Mouse (Mus musculus) gastrocnemius, postnatal 25 days (tissue): Measurements from ENCODE around the gene Gatb. TPM values are rescaled to one million over a fixed set of nuclear protein-coding genes. Genes with fewer than 3 reads are reported as not detected.

Experiments used
- DNase-seq: peaks from one replicate; pipeline ENCODE4 v3.0.0; 2022
- total RNA-seq, 2 experiments: library from RNA; stranded (reverse); gene quantifications; 1 replicate in 1 of 2; 2 replicates in 1 of 2; pipeline ENCODE4 v1.2.3; 2021

Gene Gatb
- total RNA-seq, 2 experiments from 2014 or later: 13.7 to 16.8 TPM

GRCm38 (mm10) chr3:85655538-85655937, 81.6 kb downstream of the Gatb start:
- DNase-seq: no peak

- no peak for DNase-seq
Observed at GRCm38 (mm10) chr3:85659681-85660080, 85.8 kb downstream of the Gatb start.

GRCm38 (mm10) chr3:85661926-85662813, 88.3 kb downstream of the Gatb start:
- DNase-seq: no peak

GRCm38 (mm10) chr3:85663826-85664225, 89.9 kb downstream of the Gatb start:
- DNase-seq: no peak

- no peak for DNase-seq
Observed at GRCm38 (mm10) chr3:85664591-85665171, 90.8 kb downstream of the Gatb start.

GRCm38 (mm10) chr3:85666166-85666565, 92.2 kb downstream of the Gatb start:
- DNase-seq: no peak

GRCm38 (mm10) chr3:85666736-85667135, 92.8 kb downstream of the Gatb start:
- DNase-seq: no peak

- DNase-seq: no peak
Observed at GRCm38 (mm10) chr3:85667683-85668082, 93.8 kb downstream of the Gatb start.

GRCm38 (mm10) chr3:85669844-85670243, 95.9 kb downstream of the Gatb start:
- DNase-seq: no peak

- DNase-seq: no peak
Observed at GRCm38 (mm10) chr3:85677133-85677532, 103.2 kb downstream of the Gatb start.

GRCm38 (mm10) chr3:85677952-85678351, 104.0 kb downstream of the Gatb start:
- DNase-seq: no peak

- DNase-seq: no peak
Observed at GRCm38 (mm10) chr3:85679312-85679933, 105.5 kb downstream of the Gatb start.

- no peak for DNase-seq
Observed at GRCm38 (mm10) chr3:85679960-85680359, 106.0 kb downstream of the Gatb start.

GRCm38 (mm10) chr3:85681136-85681535, 107.2 kb downstream of the Gatb start:
- no peak for DNase-seq

GRCm38 (mm10) chr3:85683618-85684017, 109.7 kb downstream of the Gatb start:
- no peak for DNase-seq

GRCm38 (mm10) chr3:85685271-85685670, 111.4 kb downstream of the Gatb start:
- peak; percentile 18 for DNase-seq

GRCm38 (mm10) chr3:85688341-85688740, 114.4 kb downstream of the Gatb start:
- DNase-seq: no peak

GRCm38 (mm10) chr3:85691134-85691533, 117.2 kb downstream of the Gatb start:
- DNase-seq: no peak

- DNase-seq: no peak
Observed at GRCm38 (mm10) chr3:85693013-85693412, 119.1 kb downstream of the Gatb start.

GRCm38 (mm10) chr3:85695056-85695455, 121.1 kb downstream of the Gatb start:
- DNase-seq: no peak

GRCm38 (mm10) chr3:85698496-85698895, 124.6 kb downstream of the Gatb start:
- no peak for DNase-seq

GRCm38 (mm10) chr3:85703141-85703882, 129.4 kb downstream of the Gatb start:
- DNase-seq: no peak
